Mouse (Mus musculus) kidney, postnatal 36 days (tissue): ENCODE data around the gene 4930522H14Rik.

ENCODE experiments used
- DNase-seq, 2 experiments: peaks; one replicate each; pipeline ENCODE4 v3.0.0; 2021 to 2022; ENCODE audit warnings: mixed read lengths in 2 of 2

The 4930522H14Rik gene

DNA sequence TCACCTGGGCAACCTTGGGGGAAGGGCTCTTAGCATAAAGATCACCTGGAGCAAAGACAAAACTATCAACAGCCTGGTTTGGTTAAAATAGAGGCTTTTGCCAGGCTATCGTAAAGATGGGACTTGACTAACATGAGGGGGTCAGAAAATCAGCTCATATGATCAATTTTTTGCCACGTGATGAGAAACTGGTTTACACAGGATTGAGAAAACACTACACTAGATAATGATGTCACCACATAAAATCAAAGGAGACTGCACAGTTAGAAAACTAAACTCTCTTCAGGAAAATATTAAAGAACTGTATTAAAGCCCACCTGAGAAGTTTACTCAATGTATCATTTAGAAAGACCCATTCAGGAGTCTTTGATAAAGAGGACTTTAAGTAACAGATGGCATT lies 56.0 kb downstream of the 4930522H14Rik start:
- no peak for DNase-seq

DNA sequence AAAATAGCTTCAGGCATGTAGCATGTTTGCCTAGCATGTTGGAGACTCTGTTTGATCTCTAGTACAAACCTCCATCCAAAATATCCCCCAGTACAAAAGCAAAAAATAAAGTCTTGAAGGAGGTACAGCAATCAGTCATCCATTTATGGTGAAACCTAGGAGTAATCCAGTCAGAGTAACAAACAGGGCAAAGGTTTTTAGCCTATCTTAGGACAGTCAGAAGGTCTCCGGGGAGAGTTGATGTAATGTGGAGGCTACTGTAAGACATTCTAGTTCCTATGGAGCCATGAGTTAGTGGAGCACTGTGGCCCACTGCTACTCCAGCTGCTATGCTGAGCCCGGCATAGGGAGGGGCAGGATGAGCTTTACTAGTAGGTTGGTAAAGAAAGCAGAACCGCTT lies 58.5 kb downstream of the 4930522H14Rik start:
- peak; percentile 10 to 38 for DNase-seq

DNA sequence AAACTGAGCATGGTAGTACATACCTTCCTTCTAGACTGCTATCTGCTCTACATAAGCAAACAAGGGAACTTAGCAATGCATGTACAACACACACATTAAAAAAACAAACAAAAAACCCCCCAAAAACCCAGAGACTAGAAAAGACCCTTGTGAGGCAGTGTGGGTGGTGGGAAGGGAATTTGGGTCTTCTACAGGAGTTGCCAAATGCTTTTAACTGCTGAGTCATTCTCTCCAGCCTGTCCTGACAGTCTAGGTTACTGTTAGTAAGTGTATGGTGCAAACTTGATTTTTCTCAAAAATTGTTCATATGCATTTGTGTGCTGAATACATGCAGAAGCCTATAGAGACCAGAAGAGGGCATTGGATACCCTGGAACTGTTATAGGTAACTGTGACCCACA lies 59.5 kb downstream of the 4930522H14Rik start:
- DNase-seq = no peak

DNA sequence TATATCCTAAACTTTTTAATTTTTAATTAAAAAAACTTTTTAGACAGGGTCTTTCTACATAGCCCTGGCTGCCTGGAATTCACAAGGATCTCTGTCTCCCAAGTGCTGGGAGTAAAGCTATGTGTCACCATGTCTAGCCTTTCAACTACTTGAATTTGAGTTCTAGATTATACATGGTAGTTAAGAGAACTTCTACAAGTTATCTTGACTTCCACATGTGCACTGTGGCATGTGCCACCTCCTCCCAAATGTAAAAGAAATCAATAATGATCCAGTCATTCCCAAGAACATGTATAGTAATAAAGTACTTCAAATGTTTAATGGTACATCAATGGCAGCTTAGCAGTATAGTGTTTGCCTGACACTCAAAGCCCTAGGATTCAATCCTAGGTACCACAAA lies 63.4 kb downstream of the 4930522H14Rik start:
- no peak for DNase-seq

DNA sequence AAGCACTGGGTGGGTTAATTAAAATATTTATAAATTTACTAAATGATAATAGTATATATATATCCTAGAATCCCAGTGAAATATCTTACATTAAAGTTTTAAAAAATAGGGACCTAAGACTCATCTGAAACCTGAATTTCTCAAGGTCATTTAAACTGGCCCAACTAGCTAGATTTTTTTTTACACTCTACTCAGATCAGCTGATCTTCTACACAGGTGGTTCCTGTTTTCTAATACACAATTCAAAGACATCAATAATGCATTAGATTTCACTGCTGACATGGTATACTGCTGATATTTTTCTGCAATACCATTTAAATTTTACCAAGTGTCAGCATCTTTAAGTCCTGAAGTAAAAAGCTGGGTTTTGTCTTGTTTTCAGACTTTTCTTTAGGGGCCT lies 67.2 kb downstream of the 4930522H14Rik start:
- DNase-seq = no peak

DNA sequence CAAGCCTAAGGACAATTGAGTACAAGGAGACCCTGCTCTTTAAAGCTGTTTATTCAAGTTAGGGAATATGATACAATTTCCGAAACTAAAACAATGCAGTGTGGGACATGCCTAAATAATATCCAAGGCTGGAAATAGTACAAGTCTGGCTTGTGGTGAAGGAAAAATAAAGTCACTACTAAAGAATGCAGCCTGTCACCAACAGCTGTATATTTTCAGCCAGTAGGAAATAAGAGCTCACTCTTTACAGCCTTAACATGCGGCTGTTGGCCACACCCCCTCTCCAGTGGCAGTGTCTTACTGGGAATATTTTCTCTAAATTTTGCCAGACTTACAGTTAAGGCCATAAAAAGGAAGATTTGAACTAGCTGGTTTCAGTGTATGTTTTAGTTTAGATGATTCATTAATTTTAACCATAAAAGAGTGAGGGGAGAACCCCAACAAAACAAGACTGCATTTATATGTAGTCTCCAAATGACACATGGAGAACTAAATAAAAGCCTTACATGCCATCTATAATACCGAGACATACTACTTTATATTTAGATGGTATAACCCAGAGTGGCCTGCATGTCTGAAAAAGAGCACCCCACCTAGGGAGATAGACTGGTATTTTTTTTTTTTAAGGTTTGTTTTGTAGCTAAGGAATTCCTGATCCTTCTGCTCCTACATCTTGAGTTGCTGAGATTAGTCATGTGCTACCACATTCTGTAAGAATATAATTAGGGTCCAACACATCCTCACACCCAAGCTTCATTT lies 70.5 kb downstream of the 4930522H14Rik start:
- DNase-seq = peak; percentile 53 to 60

DNA sequence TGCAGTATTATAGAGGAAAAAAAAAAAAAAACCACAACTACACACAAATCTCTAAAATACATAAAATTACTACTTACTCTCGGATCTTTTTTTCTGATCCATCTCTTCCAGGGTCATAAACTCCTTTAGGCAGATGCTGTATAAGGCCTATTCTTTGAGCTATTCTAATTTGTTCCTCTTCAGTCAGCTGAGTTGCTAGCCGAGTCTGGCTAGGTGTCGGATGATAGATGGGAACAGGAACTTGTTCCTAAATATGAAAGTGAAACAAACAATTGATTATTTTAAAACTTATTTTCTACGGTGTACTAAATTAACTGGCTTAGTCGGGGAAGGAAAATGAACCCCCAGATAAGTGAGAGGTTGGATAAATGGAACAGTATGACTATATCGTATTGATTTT lies 74.3 kb downstream of the 4930522H14Rik start:
- DNase-seq = no peak
